Mouse (Mus musculus): ENCODE data around the gene Olfr1123.
"Not testable (repeated sequence)": the region's sequence is repeated elsewhere in the genome, so short reads cannot be mapped to it uniquely, and the experiment has no call there.

Olfr1123 gene

GRCm38 (mm10) chr2:87416335-87416734 is at the start of gene Olfr1123:
Gene Olfr1123 (plus strand): TSS chr2:87416635.
- DNase-seq (ENCODE audit: low spot score in 2 of 2), result no peak

- no peak for DNase-seq (ENCODE audit: low spot score in 2 of 2)
These were observed 46.8 kb upstream of the Olfr1123 start, which contains the start of gene Olfr1121 for GRCm38 (mm10) chr2:87369595-87369994. Gene Olfr1121 (plus strand): TSS chr2:87369895.

GRCm38 (mm10) chr2:87371726-87372125 is 44.7 kb upstream of the Olfr1123 start:
- no peak for DNase-seq (ENCODE audit: low spot score in 2 of 2)

GRCm38 (mm10) chr2:87383935-87384334 is 32.5 kb upstream of the Olfr1123 start:
- DNase-seq (ENCODE audit: low spot score in 2 of 2), result no peak

- no peak for DNase-seq (ENCODE audit: low spot score in 2 of 2)
These were observed 30.9 kb upstream of the Olfr1123 start, which contains the start of gene Olfr1122 for GRCm38 (mm10) chr2:87385549-87385948. Gene Olfr1122 (plus strand): TSS chr2:87385849.

- not testable (repeated sequence) for DNase-seq (ENCODE audit: low spot score in 2 of 2)
These were observed 22.8 kb upstream of the Olfr1123 start for GRCm38 (mm10) chr2:87393605-87394004.

GRCm38 (mm10) chr2:87394686-87395085 is 21.7 kb upstream of the Olfr1123 start:
- not testable (repeated sequence) for DNase-seq (ENCODE audit: low spot score in 2 of 2)

GRCm38 (mm10) chr2:87429975-87430374 is 13.5 kb downstream of the Olfr1123 start, which contains the start of gene Olfr1124:
Gene Olfr1124 (plus strand): TSS chr2:87430275.
- no peak for DNase-seq (ENCODE audit: low spot score in 2 of 2)

- no peak for DNase-seq (ENCODE audit: low spot score in 2 of 2)
These were observed 21.3 kb downstream of the Olfr1123 start for GRCm38 (mm10) chr2:87437731-87438130.

- no peak for DNase-seq (ENCODE audit: low spot score in 2 of 2)
These were observed 37.2 kb downstream of the Olfr1123 start, which contains the start of gene Olfr1126 for GRCm38 (mm10) chr2:87453662-87454061. Gene Olfr1126 (plus strand): TSS chr2:87453962.

- no peak for DNase-seq (ENCODE audit: low spot score in 2 of 2)
These were observed 45.3 kb downstream of the Olfr1123 start for GRCm38 (mm10) chr2:87461769-87462168.

Measured in urinary bladder, postnatal 36 days (tissue).